Comparison of ENCODE assay signal across 27 mouse cellular contexts in the genomic region with DNA sequence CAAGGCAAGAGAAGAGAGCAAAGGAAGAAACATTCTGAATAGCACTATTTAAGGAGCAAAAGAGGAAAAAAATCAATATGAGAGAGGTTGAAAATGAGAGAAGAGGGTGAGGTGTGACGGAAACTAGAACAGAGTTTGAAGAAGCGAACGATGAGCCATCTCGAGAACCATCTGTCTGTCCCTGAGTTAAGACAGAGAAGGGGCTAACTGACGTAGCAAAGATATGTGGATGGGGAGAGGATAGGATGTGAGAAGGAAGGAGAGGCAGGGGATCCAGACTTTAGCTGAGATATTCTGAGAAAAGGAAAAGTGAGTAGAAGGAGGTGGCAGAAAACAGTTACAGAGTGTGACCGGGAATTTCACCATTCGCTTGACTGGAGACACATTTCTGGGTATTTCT.
"Had no signal": no experiment of that assay in that cellular context is flagged by ENCODE, and none has a peak within 500 bp of the region (broad histone marks: within the 10 kb centered on the region; RNA-seq: fewer than 3 reads in every experiment).

No protein-coding gene starts in this region.

- H3K4me2 ChIP-seq: heart, embryonic 12.5 days; hindbrain, embryonic 12.5 days; hindbrain, embryonic 14.5 days; intestine, embryonic 15.5 days; limb, embryonic 13.5 days; limb, embryonic 15.5 days; liver, embryonic 11.5 days; liver, embryonic 13.5 days; liver, embryonic 15.5 days had no signal

- H3K4me1 ChIP-seq: heart, embryonic 10.5 days; heart, embryonic 12.5 days; intestine, embryonic 15.5 days; limb, embryonic 15.5 days; liver, embryonic 13.5 days had no signal

- DNase-seq: gastrocnemius, adult 2 months; gastrocnemius, postnatal 10 days; gastrocnemius, postnatal 25 days; heart, adult 2 months; heart, postnatal 10 days; heart, postnatal 4 days; kidney, adult 18-20 months; kidney, adult 8-10 months; kidney, postnatal 10 days; kidney, postnatal 25 days; kidney, postnatal 4 days; left cerebral cortex, postnatal 4 days; liver, embryonic 13.5 days had no signal

- H3K27ac ChIP-seq: gastrocnemius, adult 2 months; heart, adult 2 months; heart, embryonic 10.5 days; hindbrain, embryonic 10.5 days; hindbrain, embryonic 12.5 days; hindbrain, embryonic 14.5 days; intestine, embryonic 15.5 days; layer of hippocampus, adult 2 months; limb, embryonic 13.5 days; limb, embryonic 15.5 days; liver, embryonic 13.5 days; liver, embryonic 15.5 days had no signal

- ATAC-seq: hindbrain, embryonic 16.5 days; inflammation-experienced regulatory T-cells, adult 6 months; intestine, embryonic 15.5 days; intestine, postnatal 0 days had no signal

- H3K36me3 ChIP-seq: heart, embryonic 10.5 days; heart, embryonic 12.5 days; hindbrain, embryonic 10.5 days; hindbrain, embryonic 12.5 days; intestine, embryonic 15.5 days; limb, embryonic 13.5 days; limb, embryonic 15.5 days; liver, embryonic 13.5 days; liver, embryonic 15.5 days had no signal

- H3K27me3 ChIP-seq: heart, embryonic 12.5 days; hindbrain, embryonic 12.5 days; intestine, embryonic 15.5 days; limb, embryonic 13.5 days; limb, embryonic 15.5 days; liver, embryonic 13.5 days; liver, embryonic 15.5 days had no signal

- H3K4me3 ChIP-seq: gastrocnemius, adult 2 months; heart, adult 2 months; heart, embryonic 10.5 days; heart, embryonic 12.5 days; hindbrain, embryonic 10.5 days; hindbrain, embryonic 12.5 days; intestine, embryonic 15.5 days; layer of hippocampus, adult 2 months; limb, embryonic 13.5 days; limb, embryonic 15.5 days; liver, embryonic 13.5 days; liver, embryonic 15.5 days had no signal

- H3K9me3 ChIP-seq: heart, embryonic 10.5 days; heart, embryonic 12.5 days; hindbrain, embryonic 10.5 days; hindbrain, embryonic 12.5 days; intestine, embryonic 15.5 days; limb, embryonic 13.5 days; limb, embryonic 15.5 days; liver, embryonic 13.5 days; liver, embryonic 15.5 days had no signal

- H3K9ac ChIP-seq: heart, embryonic 12.5 days; hindbrain, embryonic 12.5 days; hindbrain, embryonic 14.5 days; intestine, embryonic 15.5 days; limb, embryonic 13.5 days; limb, embryonic 15.5 days; liver, embryonic 13.5 days; liver, embryonic 15.5 days had no signal
